Mouse (Mus musculus): ENCODE measurements around the gene Psmd3.
"Not testable (repeated sequence)": the region's sequence is repeated elsewhere in the genome, so short reads cannot be mapped to it uniquely, and the experiment has no call there.

Gene Psmd3

DNA sequence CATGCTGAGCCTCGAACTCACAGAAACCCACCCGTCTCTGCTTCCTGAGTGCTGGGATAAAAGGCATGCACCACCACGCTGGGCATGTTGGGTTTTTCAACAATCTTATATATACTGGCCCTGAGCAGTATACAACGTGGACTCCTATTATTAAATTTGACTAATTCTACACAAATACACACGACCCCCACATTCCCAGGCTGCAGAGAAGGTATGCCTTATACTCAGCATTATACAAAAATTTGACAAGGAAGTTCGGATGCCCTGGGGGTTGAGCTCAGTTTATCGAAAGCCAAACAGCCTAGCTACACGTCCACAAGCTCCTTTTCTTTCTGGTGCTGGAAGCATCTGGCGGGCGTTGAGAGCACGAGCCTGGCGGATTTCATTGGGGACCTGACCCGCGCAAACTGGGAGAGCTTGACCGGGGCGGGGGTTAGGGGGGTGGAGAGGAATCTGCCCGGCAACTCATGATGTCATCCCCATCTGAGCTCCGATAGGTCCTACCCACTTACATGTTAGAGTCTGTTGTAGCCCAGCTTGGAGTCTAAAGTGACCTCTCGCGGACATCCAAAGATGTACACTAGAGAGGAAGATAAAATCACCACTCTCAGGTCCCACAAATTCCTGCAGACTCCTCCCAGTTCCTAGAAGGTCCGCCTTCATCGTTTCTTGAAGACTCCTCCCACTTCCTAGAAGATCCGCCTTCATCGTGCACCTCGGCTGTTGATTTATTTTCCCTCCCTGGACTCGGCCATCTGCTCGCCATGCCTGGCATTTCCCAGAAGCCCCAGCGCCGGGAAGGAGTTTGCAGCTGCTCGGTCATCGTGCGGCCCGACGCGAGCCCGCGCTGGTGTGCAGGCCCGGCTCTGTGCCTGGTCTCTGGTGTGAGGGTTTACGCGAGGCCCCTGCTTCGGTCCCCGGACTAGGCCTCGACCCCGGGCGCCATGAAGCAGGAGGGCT, at the start of gene Psmd3:
Gene Psmd3, plus strand, starts transcription at position 769 of the 960 bp plus-strand sequence.
- peak; percentile 96 to 99 for DNase-seq (ENCODE audit: low spot score in 2 of 2)

DNA sequence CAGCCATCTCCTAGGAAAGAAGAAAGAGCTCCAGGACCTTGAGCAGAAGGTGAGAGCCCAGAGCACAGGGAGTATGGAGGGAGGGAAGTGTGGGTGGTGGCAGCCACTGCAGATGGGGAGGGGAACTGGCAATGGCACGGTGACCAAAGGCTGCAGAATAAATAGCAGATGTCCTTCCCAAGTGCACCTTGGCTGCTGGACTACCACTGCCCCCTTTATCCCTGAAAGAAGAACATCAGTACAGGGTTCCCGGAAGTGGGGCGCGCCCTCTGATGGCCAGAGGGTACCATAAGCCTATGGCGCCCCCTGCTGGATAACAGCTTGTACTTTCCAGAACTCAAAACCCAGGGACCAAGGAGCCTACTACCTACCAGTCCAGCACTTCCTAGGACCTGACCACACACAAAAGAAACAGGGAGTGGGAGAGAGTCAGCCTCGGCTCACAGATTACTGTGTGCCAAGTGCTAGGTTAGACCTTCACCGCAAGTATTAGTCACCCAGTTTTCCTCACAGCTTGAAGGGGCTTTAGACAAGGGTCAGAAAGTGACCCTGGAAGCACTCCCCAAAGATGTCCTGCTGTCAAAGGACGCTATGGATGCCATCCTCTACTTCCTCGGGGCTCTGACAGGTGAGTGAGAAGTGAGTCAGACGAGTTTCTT, 46.9 kb upstream of the Psmd3 start:
- not testable (repeated sequence) for DNase-seq (ENCODE audit: low spot score in 2 of 2)

DNA sequence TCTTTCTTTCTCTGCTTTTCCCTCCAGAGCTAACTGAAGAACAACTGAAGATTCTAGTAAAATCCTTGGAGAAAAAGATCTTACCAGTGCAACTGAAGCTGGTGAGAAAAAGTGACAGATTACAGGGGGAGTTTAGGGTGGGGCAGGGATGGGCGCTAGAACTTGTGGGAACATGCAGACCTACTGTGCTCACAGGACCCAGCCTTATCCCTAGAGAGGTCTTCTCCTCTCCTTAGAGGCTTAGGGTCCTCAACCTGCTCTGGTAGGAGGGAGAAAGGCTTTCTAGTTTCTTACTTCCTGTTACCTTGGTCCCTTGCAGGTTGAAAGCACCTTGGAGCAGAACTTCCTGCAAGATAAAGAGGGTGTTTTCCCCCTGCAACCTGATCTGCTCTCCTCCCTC, 44.9 kb upstream of the Psmd3 start:
- no peak for DNase-seq (ENCODE audit: low spot score in 2 of 2)

DNA sequence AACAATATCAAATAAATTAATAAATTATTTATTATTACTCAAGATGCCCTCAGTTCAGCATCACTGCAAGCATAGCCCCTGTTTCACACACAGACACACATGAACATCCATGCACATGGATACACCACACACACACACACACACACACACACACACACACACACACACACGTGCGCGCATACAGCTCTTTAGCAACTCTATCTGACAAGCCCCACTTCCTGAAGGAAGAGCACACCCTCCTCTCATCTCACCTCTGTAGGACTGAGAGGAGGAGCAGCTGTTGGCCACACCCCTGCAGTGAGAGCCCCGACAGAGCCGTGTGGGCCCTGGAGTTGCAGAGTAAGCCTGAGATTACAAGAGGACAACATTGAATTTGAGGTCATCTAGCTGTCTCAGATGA, 42.3 kb upstream of the Psmd3 start:
- DNase-seq (ENCODE audit: low spot score in 2 of 2) = no peak

DNA sequence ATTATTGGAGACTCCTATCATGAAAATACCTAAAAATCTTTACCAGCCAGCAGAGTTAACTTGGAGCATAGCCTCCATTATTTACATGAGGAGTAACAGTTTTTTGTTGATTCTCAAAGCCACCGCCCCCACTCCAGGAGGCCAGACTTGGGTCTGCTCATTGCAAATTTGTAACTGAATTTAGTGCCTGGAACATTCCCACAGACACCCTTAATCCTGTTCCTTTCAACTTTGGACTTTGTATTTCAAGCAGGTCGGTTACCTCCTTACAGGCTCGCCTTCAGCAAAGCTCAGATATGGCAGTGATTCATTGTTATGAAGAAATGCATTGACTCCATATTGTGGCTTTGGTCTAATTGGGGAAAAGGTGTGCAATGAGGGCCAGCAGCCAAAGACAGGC, 37.6 kb upstream of the Psmd3 start:
- DNase-seq (ENCODE audit: low spot score in 2 of 2) = no peak

DNA sequence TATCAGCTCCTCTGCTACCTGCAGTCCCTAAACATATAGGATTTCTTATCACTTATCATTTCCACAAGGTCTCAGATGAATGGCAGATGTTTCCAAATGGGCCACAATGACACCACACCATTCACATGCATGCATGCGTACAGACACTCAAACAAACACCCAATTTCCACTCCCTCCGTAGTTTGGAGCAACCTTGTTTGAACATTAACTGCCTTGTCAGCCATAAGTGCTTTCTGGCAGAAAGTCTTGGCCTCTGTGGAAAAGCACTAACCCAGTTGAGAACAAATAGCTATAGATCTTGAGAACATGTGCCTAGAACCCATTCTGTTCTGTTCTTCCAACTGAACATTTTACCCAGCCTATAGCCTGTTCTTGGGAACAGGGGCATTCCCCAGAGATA, 36.4 kb upstream of the Psmd3 start:
- no peak for DNase-seq (ENCODE audit: low spot score in 2 of 2)

DNA sequence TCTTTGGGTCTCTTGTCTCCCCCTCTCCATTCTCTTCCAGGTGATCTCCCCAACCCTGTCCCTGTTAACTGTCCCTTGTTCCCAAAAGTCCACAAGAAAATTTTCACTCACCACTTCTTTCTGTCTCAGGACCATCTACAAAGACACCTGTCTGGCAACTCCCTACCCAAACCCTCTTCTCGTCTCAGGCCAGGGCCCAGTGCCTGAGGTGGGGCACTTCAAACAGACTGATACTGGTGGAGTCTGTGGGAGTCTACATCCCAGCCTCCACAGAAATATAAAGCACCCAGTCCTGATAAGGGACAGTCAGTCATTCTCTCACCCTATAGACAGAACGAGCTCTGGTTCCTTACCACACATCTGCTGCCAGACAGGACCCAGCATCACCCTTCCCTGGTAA, 35.9 kb upstream of the Psmd3 start, which contains the start of gene Gsdma2:
Gene Gsdma2, plus strand, starts transcription at position 301 of the 400 bp plus-strand sequence.
- DNase-seq (ENCODE audit: low spot score in 2 of 2) = no peak

DNA sequence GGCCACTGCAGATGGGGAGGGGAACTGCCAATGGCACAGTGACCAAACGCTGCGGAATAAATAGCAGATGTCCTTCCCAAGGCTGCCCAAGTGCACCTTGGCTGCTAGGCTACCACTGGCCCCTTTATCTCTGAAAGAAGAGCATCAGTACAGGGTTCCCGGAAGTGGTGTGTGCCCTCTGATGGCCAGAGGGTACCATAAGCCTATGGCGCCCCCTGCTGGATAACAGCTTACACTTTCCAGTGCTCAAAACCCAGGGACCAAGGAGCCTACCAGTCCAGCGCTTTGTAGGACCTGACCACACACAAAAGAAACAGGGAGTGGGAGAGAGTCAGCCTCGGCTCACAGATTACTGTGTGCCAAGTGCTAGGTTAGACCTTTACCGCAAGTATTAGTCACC, 27.3 kb upstream of the Psmd3 start:
- peak in 1 of 2 experiments; percentile 21 for DNase-seq (ENCODE audit: low spot score in 2 of 2)

DNA sequence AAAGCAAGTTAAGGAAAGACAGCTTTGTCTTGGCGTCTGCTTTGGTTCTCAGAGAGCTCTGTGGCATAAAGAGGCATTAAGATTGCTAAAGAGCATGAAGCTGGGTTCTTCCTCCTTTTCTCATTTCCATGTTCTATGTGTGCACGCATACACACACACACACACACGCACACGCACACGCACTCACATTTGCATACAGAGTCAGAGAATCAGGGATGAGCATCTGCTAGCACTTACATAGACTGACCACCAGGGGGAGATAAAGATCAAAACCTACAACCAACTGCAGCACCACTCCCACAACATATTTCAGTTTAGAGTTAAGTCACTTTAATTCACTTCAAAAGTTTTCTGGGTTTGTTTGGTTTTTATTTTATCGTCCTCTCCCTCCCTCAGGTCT, 21.8 kb upstream of the Psmd3 start:
- DNase-seq (ENCODE audit: low spot score in 2 of 2) = no peak

DNA sequence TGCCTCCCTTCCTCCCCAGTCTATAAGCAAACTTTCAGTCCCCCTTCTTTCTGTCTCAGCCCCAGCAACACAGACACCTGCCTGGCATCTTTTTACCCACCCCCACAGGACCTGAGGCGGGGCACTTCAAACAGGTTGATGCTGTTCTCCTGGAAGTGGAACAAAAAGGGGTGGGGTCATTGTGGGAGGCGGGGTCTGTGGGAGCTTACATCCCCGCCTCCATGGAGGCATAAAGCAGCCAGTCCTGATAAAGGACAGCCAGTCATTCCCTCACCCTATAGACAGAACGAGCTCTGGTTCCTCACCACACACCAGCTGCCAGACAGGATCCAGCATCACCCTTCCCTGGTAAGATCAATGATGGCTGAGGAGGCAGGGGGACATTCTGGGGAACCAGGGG, 18.3 kb upstream of the Psmd3 start, which contains the start of gene Gsdma:
Gene Gsdma, plus strand, starts transcription at position 261 of the 400 bp plus-strand sequence.
- no peak for DNase-seq (ENCODE audit: low spot score in 2 of 2)

DNA sequence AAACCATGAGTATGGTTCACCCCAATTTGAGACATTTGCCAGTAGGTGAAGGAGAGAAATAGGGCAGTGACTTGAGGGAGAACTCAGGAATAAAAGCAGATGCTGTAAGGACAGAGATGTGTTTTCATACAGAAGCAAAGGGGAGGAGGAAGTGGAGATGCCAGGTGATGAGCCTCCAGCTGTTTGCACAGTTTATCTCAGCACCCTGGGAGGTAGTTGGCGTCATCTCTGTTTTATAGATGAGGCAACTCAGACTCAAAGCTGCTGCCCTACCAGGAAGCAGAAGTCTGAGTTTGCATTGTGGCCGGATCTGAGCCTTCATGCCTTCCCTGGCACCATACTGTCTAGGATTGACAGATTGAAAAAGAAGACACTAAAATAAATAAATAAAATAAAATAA, 13.4 kb upstream of the Psmd3 start:
- no peak for DNase-seq (ENCODE audit: low spot score in 2 of 2)

DNA sequence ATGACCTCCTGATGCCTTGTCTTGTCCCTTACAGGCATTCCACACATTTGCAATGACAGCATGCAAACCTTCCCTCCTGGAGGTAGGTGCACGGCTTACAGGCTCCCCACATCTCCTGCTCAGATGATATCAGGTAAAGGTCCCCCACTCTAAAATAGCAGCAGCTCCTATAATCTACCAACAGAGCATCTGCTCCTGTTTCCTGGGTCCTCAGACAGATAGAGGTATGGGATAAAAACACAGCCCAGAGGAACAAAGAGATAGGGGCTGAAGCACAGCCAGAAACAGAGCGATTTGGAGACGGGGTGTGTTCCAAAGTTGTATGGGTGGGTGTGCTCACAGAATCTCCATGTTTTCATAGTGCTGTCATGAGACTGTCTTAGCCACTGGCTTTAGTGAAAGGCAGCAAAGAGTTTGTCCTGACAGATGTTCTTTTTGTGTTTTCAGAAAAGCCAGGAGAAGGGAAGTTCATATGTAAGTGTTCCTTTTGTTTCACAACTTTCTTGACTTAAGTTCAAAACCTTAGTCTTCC, 11.0 kb upstream of the Psmd3 start:
- no peak for DNase-seq (ENCODE audit: low spot score in 2 of 2)

DNA sequence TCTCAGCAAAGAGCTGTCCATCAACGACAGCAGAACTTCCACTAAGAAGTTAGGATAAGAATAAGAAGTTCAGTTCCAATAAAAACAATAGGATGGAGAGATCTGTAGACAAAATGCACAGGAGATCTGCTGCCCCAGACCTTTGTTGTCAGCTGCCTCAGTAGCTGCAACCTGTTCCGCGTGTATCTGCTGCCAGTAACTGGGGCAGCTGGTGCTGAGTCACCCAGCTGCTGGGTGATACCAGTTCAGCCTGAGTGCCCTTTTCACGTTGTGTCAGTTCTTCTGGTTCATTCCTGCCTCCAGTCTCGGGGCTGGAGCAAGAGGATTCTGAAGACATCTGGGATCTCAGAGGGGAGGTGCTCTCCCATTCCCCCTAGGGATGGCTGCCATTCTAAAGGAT, 10.5 kb upstream of the Psmd3 start:
- peak in 1 of 2 experiments; percentile 49 for DNase-seq (ENCODE audit: low spot score in 2 of 2)

DNA sequence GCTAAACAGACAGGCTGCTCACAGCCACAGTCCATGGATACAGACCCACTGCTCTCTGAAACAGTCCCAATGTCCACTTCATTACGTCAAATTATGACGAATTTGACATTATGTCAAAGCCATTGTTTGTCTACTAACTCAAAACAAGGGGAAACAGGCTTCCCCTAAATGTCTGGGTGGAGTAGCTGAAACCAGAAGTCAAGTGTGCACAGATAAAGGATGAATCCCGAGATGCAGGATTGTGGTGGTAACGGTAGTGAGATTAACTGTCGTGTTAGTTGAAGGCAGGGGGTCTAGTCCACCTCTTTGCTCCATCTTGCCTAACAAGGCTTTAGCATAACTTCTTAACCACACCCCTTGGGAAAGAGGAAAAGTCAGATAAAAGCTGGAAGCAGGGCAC, 9.9 kb upstream of the Psmd3 start:
- DNase-seq (ENCODE audit: low spot score in 2 of 2) = no peak

DNA sequence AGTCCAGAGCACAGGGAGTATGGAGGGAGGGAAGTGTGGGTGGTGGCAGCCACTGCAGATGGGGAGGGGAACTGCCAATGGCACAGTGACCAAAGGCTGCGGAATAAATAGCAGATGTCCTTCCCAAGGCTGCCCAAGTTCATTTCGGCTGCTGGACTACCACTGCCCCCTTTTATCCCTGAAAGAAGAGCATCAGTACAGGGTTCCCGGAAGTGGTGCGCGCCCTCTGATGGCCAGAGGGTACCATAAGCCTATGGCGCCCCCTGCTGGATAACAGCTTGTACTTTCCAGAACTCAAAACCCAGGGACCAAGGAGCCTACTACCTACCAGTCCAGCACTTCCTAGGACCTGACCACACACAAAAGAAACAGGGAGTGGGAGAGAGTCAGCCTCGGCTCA, 9.2 kb upstream of the Psmd3 start:
- DNase-seq (ENCODE audit: low spot score in 2 of 2) = not testable (repeated sequence)

DNA sequence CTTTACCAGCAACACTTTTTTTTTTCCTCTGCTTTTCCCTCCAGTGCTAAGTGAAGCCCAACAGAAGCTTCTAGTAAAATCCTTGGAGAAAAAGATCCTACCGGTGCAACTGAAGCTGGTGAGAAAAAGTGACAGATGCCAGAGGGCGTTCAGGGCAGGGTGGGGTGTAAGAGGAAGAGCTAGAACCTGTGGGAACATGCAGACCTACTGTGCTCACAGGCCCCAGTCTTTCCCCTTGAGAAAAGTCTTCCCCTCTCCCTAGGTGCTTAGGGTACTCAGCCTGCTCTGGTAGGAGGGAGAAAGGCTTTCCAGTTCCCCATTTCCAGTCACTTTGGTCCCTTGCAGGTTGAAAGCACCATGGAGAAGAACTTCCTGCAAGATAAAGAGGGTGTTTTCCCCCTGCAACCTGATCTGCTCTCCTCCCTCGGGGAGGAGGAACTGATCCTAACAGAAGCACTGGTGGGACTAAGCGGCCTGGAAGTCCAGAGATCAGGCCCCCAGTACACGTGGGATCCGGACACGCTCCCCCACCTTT, 6.5 kb upstream of the Psmd3 start:
- DNase-seq (ENCODE audit: low spot score in 2 of 2) = no peak

DNA sequence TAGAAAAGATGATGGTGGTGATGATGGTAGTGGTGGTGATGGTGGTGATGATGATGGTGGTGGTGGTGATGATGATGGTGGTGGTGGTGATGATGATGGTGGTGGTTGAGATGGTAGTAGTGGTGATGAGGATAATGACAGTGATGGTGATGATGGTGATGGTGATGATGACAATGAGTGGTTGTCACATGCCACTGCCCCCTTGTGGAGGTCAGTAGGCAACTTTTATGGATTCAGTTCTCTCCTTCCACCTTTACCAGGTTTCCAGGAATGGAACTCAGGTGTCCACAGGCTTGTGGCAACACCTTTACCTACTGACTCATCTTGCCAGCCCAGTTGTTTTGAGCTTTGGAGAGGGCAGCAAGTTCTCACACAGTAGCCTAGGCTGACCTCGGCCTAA, 2.3 kb upstream of the Psmd3 start:
- no peak for DNase-seq (ENCODE audit: low spot score in 2 of 2)

DNA sequence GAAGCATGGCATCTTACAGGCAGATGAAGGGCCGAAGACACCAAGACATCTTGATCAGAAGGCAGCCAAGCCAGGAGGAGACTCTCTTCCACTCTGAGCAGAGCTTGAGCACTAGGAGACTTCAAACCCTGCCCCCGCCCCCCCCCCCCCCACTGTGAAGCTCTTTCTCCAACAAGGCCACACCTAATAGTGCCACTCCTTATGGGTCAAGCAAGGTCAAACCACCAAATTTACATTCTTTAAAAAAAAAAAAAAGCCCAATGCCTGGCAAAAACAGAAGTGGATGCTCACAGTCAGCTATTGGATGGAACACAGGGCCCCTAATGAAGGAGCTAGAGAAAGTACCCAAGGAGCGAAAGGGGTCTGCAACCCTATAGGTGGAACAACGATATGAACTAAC, 1.8 kb upstream of the Psmd3 start:
- DNase-seq (ENCODE audit: low spot score in 2 of 2) = not testable (repeated sequence)

DNA sequence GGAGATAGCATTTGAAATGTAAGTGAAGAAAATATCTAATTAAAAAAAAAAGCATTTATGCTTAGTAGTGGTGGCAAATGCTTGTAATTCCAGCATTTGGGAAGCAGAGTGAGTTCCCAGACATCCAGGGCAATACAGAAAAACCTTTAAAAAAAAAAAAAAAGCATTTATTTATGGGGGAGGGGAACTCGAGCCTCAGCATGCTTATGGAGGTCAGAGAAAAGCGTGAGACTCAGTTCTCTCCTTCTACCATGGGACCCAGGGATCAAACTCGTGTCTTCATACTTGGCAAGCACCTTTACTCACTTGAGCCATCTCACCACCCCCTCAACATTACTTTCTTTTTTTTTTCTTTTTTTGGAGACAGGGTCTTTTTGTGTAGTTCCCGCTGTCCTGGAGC, 1.2 kb upstream of the Psmd3 start:
- no peak for DNase-seq (ENCODE audit: low spot score in 2 of 2)

DNA sequence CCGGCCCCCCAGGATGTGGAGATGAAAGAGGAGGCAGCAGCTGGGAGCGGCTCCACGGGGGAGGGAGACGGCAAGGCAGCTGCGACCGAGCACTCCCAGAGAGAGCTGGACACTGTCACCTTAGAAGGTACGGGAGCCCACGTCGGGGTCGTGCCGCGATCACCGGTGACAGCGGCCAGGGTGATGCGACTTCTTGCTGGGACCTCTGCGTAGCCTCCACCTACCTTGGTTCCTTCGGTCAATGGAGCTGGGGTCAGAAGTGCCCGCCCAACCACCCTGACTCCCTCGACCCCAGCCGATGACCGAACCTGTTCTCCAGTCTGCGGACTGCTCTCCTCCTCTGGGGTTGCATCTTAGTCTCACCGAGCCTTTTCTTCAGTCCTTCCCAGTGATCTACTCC, 457 bp downstream of the Psmd3 start:
- no peak for DNase-seq (ENCODE audit: low spot score in 2 of 2)

DNA sequence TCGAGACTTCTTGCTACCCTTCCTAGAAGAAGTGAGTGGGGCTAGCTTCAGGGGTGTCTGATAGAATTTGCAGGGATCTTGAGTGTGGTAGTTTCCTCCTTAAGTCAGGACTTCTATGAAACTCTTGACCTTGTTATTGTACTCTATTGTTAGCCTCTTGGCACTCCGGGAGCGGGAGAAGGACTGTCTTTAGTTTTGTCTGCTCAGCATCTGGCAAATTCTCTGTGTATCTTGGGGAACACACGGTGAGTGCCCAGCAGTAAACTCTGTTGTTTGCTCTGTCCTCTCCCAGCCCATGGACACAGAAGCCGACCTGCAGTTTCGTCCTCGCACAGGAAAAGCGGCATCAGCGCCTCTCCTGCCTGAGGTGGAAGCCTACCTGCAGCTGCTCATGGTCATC, 3.3 kb downstream of the Psmd3 start:
- no peak for DNase-seq (ENCODE audit: low spot score in 2 of 2)

DNA sequence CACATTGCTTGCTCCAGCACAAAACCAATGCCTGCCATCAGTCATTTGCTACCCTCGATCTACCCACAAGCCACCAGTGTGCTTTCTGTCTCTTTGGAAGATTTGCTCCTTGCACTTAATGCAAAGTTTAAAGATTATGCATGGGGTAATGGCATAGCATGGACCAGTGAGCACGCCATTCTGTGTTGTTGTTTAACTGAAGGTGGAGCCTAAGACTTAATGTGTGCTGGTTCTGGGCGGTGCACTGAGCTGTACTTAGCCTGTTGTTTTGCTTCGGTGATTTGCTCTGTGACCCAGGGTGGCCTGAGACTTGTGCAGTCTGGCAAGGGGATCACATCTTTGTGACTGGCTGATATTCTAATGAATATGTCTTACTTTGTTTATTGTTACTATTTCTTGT, 4.6 kb downstream of the Psmd3 start:
- DNase-seq (ENCODE audit: low spot score in 2 of 2) = no peak

Measured in urinary bladder, adult 18-20 months (tissue).